Mouse (Mus musculus): Measurements from ENCODE around the gene Map4k5.

DNA sequence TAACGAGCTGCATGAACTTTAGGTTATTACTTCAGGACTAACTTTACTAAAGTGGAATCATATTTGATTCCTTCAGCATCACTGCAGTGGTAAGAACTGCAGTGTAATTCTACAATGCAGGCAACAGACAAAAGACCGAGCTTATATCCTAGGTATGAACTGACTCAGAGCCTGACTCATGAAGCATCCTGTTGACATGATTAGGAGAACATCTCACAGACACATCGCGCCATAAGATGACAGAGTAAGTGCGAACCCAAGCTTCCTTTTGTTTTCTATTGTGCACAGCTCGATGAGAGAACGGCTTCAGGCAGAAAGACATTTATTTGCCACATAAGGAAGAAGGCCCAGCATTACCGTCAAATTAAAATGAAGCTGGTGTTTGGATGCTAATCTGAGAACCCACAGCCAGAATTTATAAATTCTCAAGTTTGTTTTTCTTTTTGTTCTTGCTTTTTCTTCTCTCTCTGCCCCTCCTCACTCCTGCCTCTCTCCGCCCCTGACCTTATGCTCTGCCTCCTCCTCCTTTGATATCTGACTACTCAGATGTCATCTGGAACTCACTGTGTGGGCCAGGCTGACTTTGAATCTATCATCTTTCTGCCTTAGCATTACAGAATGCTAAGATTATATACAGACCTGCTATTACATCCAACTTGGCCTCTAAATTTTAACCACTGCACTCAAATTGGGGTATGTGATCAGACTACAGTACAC lies 68.0 kb downstream of the Map4k5 start:
- TF ChIP-seq CTCF (conservative IDR thresholded peaks at IDR 0.05; ENCODE audit: low read length) (no peak), NANOG (IDR thresholded peaks at IDR 0.05; ENCODE audit: borderline replicate concordance, low read length) (no peak)
